Mouse (Mus musculus): ENCODE measurements around the gene Lce1i. TPM values are rescaled to one million over a fixed set of nuclear protein-coding genes. Genes with fewer than 3 reads are reported as not detected.
"Not testable (repeated sequence)": the region's sequence is repeated elsewhere in the genome, so short reads cannot be mapped to it uniquely, and the experiment has no call there.

Lce1i gene
- total and polyA plus RNA-seq, 3 experiments = not detected

GRCm38 (mm10) chr3:92825808-92826207 lies 47.1 kb upstream of the Lce1i start:
- peak; percentile 4 for DNase-seq (ENCODE audit: extremely low read depth)
- Histone ChIP-seq H3K36me3 (replicated peaks in 1 of 2; ENCODE audit: control insufficient read depth in 1 of 2, insufficient read depth in 1 of 2, low read length in 1 of 2) (no peaks in the 10 kb centered on the region), H3K4me3 (replicated peaks in 1 of 3; ENCODE audit: low read depth in 2 of 3, low read length in 2 of 3, poor library complexity in 1 of 3) (no peak overlapping the region), H3K9me3 (replicated peaks; ENCODE audit: low read length) (no peaks in the 10 kb centered on the region), H3K27me3 (replicated peaks) (no peaks in the 10 kb centered on the region), H3K79me2 (replicated peaks; ENCODE audit: control insufficient read depth, extremely low read depth, insufficient read depth, poor library complexity, severe bottlenecking) (no peaks in the 10 kb centered on the region), H3K4me2 (ENCODE audit: insufficient read depth, low read depth, poor library complexity, severe bottlenecking) (no peak overlapping the region), H3K9ac (ENCODE audit: insufficient read depth, low read depth) (no peak overlapping the region), H3K27ac (ENCODE audit: insufficient read depth, low read depth) (no peak overlapping the region), H3K4me1 (ENCODE audit: control insufficient read depth in 1 of 2, insufficient read depth in 2 of 2) (peaks cover 0 to 4% of the 10 kb centered on the region in 2 experiments; a peak in 1 of 4 replicates)
- in situ Hi-C loops (cut with MboI; ENCODE audit: low pct_ligation_motif_present, low pct_unique_long_range_greater_than_20kb, low sequenced_read_pairs) (no loop called here), dilution Hi-C loops (cut with MboI; ENCODE audit: extremely low pct_ligation_motif_present, extremely low pct_unique_long_range_greater_than_20kb, low sequenced_read_pairs) (no loop called here)
- no peak for TF ChIP-seq ZMIZ1 (IDR thresholded peaks at IDR 0.05; ENCODE audit: low read depth, low read length)
- no peak for TF ChIP-seq MXI1 (IDR thresholded peaks at IDR 0.05; ENCODE audit: low read depth, low read length)
- TF ChIP-seq CTCF (conservative IDR thresholded peaks at IDR 0.05 in 1 of 2, IDR thresholded peaks at IDR 0.05 in 1 of 2; ENCODE audit: low read depth in 2 of 2, low read length in 2 of 2) = peak in 1 of 2 experiments; percentile 9; a peak in 1 of 4 replicates
- TF ChIP-seq USF1 (IDR thresholded peaks at IDR 0.05; ENCODE audit: low read depth, low read length) = no peak
- TF ChIP-seq CHD1 (IDR thresholded peaks at IDR 0.05; ENCODE audit: low read depth, low read length) = no peak
- TF ChIP-seq CHD2 (IDR thresholded peaks at IDR 0.05; ENCODE audit: low read length) = no peak
- TF ChIP-seq ELF1 (IDR thresholded peaks at IDR 0.05; ENCODE audit: low read depth, low read length) = no peak
- no peak for TF ChIP-seq MAX (IDR thresholded peaks at IDR 0.05; ENCODE audit: low read length)

DNA sequence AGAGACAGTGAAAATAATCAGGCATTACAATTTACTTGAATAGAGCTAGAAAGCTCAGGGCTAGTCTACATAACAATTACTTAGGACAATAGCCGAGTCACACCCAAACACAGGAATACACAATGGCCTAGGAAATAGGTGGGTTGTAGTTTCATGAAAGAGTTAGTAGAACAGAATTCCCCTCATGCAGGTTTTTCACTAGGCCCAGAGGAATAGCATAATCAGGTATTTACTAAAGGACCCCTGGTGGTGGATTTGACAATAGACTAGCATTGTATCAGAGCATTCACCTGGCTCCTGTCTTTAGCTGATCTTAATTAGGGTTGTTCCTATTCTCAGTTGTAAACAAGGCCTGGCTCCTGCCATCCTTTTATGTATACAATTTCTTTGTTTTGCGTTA lies 37.3 kb upstream of the Lce1i start:
- H3K27ac ChIP-seq (ENCODE audit: insufficient read depth, low read depth); H3K9me3 ChIP-seq (replicated peaks; ENCODE audit: low read length); in situ Hi-C loops (cut with MboI; ENCODE audit: low pct_ligation_motif_present, low pct_unique_long_range_greater_than_20kb, low sequenced_read_pairs); H3K79me2 ChIP-seq (replicated peaks; ENCODE audit: control insufficient read depth, extremely low read depth, insufficient read depth, poor library complexity, severe bottlenecking); H3K9ac ChIP-seq (ENCODE audit: insufficient read depth, low read depth); DNase-seq (ENCODE audit: extremely low read depth); dilution Hi-C loops (cut with MboI; ENCODE audit: extremely low pct_ligation_motif_present, extremely low pct_unique_long_range_greater_than_20kb, low sequenced_read_pairs); H3K27me3 ChIP-seq (replicated peaks); H3K36me3 ChIP-seq (replicated peaks in 1 of 2; ENCODE audit: control insufficient read depth in 1 of 2, insufficient read depth in 1 of 2, low read length in 1 of 2); H3K4me1 ChIP-seq (ENCODE audit: control insufficient read depth in 1 of 2, insufficient read depth in 2 of 2); H3K4me2 ChIP-seq (ENCODE audit: insufficient read depth, low read depth, poor library complexity, severe bottlenecking); H3K4me3 ChIP-seq (replicated peaks in 1 of 3; ENCODE audit: low read depth in 2 of 3, low read length in 2 of 3, poor library complexity in 1 of 3): not testable (repeated sequence)

DNA sequence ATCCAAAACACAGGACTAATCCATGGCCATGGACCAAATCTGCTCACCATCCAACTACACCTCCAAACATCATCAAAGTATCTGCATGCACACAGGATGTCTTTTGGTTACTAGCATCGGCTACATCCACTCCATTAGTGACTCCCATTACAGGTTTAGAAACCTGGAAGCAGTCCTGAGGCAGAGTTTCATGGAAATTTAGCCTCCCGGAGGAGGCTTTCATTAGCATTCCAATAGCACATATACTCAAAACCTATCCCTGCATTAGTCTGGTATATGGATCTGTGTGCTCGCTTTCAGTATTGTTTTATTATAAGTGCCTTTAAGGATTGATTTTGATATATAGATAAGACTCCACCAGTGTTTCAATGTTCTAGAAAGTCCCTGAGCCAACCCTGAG lies 36.9 kb upstream of the Lce1i start:
- dilution Hi-C loops (cut with MboI; ENCODE audit: extremely low pct_ligation_motif_present, extremely low pct_unique_long_range_greater_than_20kb, low sequenced_read_pairs) = no loop called here

More for the DNA sequence above, 36.9 kb upstream of the Lce1i start:
- Histone ChIP-seq H3K27me3 (replicated peaks) (no peaks in the 10 kb centered on the region), H3K4me2 (ENCODE audit: insufficient read depth, low read depth, poor library complexity, severe bottlenecking) (no peak overlapping the region), H3K4me3 (replicated peaks in 1 of 3; ENCODE audit: low read depth in 2 of 3, low read length in 2 of 3, poor library complexity in 1 of 3) (no peak overlapping the region), H3K9me3 (replicated peaks; ENCODE audit: low read length) (no peaks in the 10 kb centered on the region), H3K79me2 (replicated peaks; ENCODE audit: control insufficient read depth, extremely low read depth, insufficient read depth, poor library complexity, severe bottlenecking) (no peaks in the 10 kb centered on the region), H3K9ac (ENCODE audit: insufficient read depth, low read depth) (no peak overlapping the region), H3K36me3 (replicated peaks in 1 of 2; ENCODE audit: control insufficient read depth in 1 of 2, insufficient read depth in 1 of 2, low read length in 1 of 2) (no peaks in the 10 kb centered on the region), H3K4me1 (ENCODE audit: control insufficient read depth in 1 of 2, insufficient read depth in 2 of 2) (no peaks in the 10 kb centered on the region), H3K27ac (ENCODE audit: insufficient read depth, low read depth) (no peak overlapping the region)
- in situ Hi-C loops (cut with MboI; ENCODE audit: low pct_ligation_motif_present, low pct_unique_long_range_greater_than_20kb, low sequenced_read_pairs) = no loop called here
- TF ChIP-seq USF1 (IDR thresholded peaks at IDR 0.05; ENCODE audit: low read depth, low read length) = no peak
- TF ChIP-seq MAFK (IDR thresholded peaks at IDR 0.05; ENCODE audit: insufficient replicate concordance, low read length) = no peak
- TF ChIP-seq HCFC1 (IDR thresholded peaks at IDR 0.05; ENCODE audit: low read depth, low read length) = no peak
- TF ChIP-seq RCOR1 (conservative IDR thresholded peaks at IDR 0.05; ENCODE audit: low read depth, low read length) = no peak
- no peak for TF ChIP-seq MAX (IDR thresholded peaks at IDR 0.05; ENCODE audit: low read length)
- no peak for TF ChIP-seq JUND (conservative IDR thresholded peaks at IDR 0.05; ENCODE audit: low read depth, low read length)
- TF ChIP-seq SMC3 (IDR thresholded peaks at IDR 0.05; ENCODE audit: low read depth, low read length) = no peak
- no peak for TF ChIP-seq BHLHE40 (IDR thresholded peaks at IDR 0.05; ENCODE audit: low read depth, low read length)
- no peak for TF ChIP-seq ETS1 (conservative IDR thresholded peaks at IDR 0.05; ENCODE audit: low read depth, low read length)
- TF ChIP-seq MYC (IDR thresholded peaks at IDR 0.05; ENCODE audit: low read depth, low read length) = no peak
- TF ChIP-seq CHD2 (IDR thresholded peaks at IDR 0.05; ENCODE audit: low read length) = no peak
- TF ChIP-seq EP300 (IDR thresholded peaks at IDR 0.05; ENCODE audit: low read length) = no peak
- TF ChIP-seq POLR2AphosphoS2 (IDR thresholded peaks at IDR 0.05; ENCODE audit: low read depth, low read length) = no peak
- TF ChIP-seq ZKSCAN1 (IDR thresholded peaks at IDR 0.05; ENCODE audit: borderline replicate concordance, low read depth, low read length) = no peak
- TF ChIP-seq MXI1 (IDR thresholded peaks at IDR 0.05; ENCODE audit: low read depth, low read length) = no peak
- no peak for TF ChIP-seq IRF4 (IDR thresholded peaks at IDR 0.05; ENCODE audit: low read depth, low read length)
- no peak for DNase-seq (ENCODE audit: extremely low read depth)

All from CH12.LX (cell line).